Mouse (Mus musculus): ENCODE data around the gene Cant1. TPM values are rescaled to one million over a fixed set of nuclear protein-coding genes. Genes with fewer than 3 reads are reported as not detected.

Cant1 gene
- polyA plus RNA-seq (2016; fragmentation: Nextera tagmentation; extraction: Ambion mirVana): 23.6 and 23.7 TPM in 2 replicates

DNA sequence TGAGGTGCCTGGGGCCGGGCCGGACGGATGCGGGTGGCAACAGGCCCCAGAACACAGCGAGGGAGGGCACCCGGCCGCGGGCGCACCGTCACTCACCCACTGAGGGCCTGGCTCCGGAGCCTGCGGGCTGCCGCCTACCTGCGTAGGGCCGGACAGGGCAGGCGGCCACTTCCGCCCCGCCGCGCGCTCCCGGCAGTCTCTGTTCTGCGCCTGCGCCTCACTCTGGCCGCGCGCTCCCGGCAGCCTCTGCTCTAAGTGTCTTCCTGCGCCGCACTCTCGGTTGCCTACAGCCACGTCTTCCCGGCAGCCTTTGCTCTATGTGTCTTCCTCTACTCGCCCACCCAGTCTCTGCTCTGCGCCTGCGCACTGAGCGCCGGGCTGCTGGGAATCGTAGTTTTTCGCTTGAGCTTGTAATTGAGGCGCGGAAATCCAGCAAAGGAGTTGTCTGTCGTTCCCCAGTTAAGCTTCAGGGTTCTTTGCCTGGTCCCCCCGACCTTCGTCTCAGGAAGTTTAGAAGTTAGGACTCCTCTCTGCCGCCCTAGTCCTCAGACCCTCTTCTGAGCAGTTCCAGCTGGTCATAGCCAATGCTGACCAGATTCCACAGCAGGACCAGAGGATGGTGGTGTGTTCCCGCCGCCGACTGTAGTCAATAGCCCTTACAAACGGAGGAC is at the start of gene Cant1:
Gene Cant1, minus strand, starts transcription at position 253 of the 671 bp plus-strand sequence.
- Histone ChIP-seq H3K9ac (peak within 1 kb of the TSS; percentile 93), H3K9me3 (replicated peaks) (no peaks in the 10 kb centered on the region), H3K4me3 (peak within 1 kb of the TSS; percentile 83), H3K4me1 (replicated peaks) (peaks cover 20% of the 10 kb centered on the region), H3K27me3 (replicated peaks) (no peaks in the 10 kb centered on the region), H3K36me3 (peaks cover 29% of the 10 kb centered on the region), H3K27ac (ENCODE audit: poor library complexity, severe bottlenecking) (peak within 1 kb of the TSS; percentile 52), H3K4me2 (peak within 1 kb of the TSS; percentile 90)
- under 1% methylated on average over 38 of the region's 50 CpGs for WGBS
- ATAC-seq (ENCODE audit: insufficient number of reproducible peaks, low FRiP score): peak; percentile 95

DNA sequence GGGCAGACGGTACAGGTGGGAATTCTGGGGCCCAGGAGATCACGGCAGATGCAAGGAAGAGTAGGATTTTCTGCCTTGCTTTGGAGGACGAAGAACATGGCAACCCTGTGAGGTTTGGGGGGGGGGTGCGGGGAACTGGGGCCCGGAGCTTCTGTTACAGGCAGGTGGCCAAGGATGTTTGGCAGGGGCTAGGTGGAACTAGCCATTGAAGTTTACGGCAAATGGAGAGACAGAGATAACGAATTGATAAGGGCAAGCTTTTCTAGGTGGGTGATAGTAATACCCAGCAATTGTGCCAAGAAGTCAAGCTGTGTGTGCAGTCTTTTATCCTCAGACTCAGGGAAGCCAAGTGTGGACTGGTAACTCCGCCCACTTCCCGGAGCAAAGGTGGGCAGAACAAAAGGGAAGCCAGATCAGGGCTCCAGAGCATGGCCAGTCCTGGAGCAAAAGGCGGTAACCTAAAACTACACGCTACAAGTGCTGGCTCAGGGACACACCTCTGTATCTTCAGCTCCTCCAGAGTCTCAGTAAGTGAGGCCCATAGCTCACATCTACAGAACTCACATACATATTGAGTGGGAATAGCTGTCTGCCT is 48.7 kb upstream of the Cant1 start:
- Histone ChIP-seq H3K27me3 (replicated peaks) (no peaks in the 10 kb centered on the region), H3K36me3 (no peaks in the 10 kb centered on the region), H3K9me3 (replicated peaks) (no peaks in the 10 kb centered on the region), H3K4me1 (replicated peaks) (peaks cover 21% of the 10 kb centered on the region), H3K9ac (no peak overlapping the region), H3K27ac (ENCODE audit: poor library complexity, severe bottlenecking) (no peak overlapping the region), H3K4me2 (no peak overlapping the region), H3K4me3 (no peak overlapping the region)
- WGBS: 53% methylated on average over 11 of the region's 11 CpGs
- ATAC-seq (ENCODE audit: insufficient number of reproducible peaks, low FRiP score): no peak

DNA sequence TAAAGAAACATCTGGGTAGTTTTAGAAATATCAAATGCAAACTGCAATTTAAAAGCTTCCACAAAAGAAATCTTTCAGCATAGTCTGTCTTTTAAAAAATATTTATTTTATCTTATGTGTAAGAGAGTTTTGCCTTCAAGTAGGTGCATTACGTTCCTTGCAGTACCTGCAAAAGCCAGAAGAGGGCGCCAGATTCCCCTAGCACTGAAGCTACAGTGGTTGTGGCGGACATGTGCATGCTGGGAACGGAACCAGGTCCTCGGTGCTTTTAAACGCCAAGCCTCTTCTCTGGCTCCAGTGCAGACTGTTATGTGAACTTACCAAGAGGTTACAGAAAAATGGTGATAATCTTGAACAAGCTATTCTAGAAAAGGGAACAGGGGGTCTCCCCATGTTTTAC is 41.4 kb upstream of the Cant1 start:
- peaks cover 6% of the 10 kb centered on the region; the same call in 1 of the 2 replicates for H3K9me3 ChIP-seq (replicated peaks)
- H3K4me3 ChIP-seq: no peak overlapping the region
- no peaks in the 10 kb centered on the region for H3K36me3 ChIP-seq
- WGBS: 54% methylated on average over 6 of the region's 6 CpGs
- H3K9ac ChIP-seq: no peak overlapping the region
- H3K27me3 ChIP-seq (replicated peaks): no peaks in the 10 kb centered on the region
- no peak overlapping the region for H3K4me2 ChIP-seq
- H3K4me1 ChIP-seq (replicated peaks): peaks cover 12% of the 10 kb centered on the region
- ATAC-seq (ENCODE audit: insufficient number of reproducible peaks, low FRiP score): no peak
- H3K27ac ChIP-seq (ENCODE audit: poor library complexity, severe bottlenecking): no peak overlapping the region

DNA sequence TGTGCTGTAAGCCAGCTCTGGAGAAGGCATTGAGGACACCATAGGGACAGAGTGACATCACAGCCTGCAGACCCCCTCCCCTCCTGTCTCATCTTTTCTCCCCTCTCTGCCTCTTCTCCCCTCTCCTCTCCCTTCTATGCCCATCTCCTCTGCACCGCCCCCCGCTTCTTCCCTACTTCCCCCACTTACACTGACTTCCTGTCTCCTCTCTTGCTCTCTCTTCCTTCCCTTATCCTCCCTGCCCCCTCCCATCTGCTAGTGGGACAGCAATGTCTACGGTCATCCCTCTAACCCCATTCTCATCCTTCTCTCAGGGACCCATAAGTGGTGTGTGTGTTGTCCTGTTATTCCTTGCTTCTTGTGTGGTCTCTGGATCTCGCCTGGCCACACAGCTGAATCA is 40.6 kb upstream of the Cant1 start:
- no peak overlapping the region for H3K4me2 ChIP-seq
- peak; percentile 50 for ATAC-seq (ENCODE audit: insufficient number of reproducible peaks, low FRiP score)
- WGBS: 70% methylated on average over 4 of the region's 4 CpGs

DNA sequence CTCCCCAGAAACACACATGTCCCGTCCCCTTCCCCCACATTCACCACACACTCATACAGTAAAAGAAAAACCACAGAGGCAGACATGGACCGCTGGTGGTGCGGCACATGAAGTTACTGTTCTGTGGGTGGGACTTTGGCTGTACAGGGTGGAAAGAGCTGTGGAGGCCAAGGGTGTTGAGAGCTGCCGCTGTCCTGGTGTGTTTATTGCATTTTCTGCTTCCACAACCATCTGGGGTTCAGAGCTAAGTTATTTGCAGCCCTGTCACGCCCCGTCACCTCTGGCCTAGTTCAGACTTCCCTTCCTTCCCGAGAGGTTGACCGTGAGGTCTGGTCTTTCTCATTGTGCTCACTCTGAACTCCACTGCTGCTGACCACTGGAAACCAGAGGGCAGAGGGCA is 40.2 kb upstream of the Cant1 start:
- H3K4me3 ChIP-seq: no peak overlapping the region
- H3K36me3 ChIP-seq: no peaks in the 10 kb centered on the region
- no peak overlapping the region for H3K4me2 ChIP-seq
- peak; percentile 73 for ATAC-seq (ENCODE audit: insufficient number of reproducible peaks, low FRiP score)
- no peaks in the 10 kb centered on the region for H3K27me3 ChIP-seq (replicated peaks)
- H3K9ac ChIP-seq: no peak overlapping the region
- H3K9me3 ChIP-seq (replicated peaks): peaks cover 6% of the 10 kb centered on the region; the same call in 1 of the 2 replicates
- 24% methylated on average over 8 of the region's 8 CpGs for WGBS
- peak overlapping the region; percentile 55 for H3K27ac ChIP-seq (ENCODE audit: poor library complexity, severe bottlenecking)
- H3K4me1 ChIP-seq (replicated peaks): peaks cover 12% of the 10 kb centered on the region

More for the DNA sequence above, 40.6 kb upstream of the Cant1 start:
- peak overlapping the region; percentile 55 for H3K27ac ChIP-seq (ENCODE audit: poor library complexity, severe bottlenecking)
- no peak overlapping the region for H3K9ac ChIP-seq
- peaks cover 12% of the 10 kb centered on the region for H3K4me1 ChIP-seq (replicated peaks)
- no peaks in the 10 kb centered on the region for H3K36me3 ChIP-seq
- no peaks in the 10 kb centered on the region for H3K27me3 ChIP-seq (replicated peaks)
- H3K9me3 ChIP-seq (replicated peaks): peaks cover 6% of the 10 kb centered on the region; the same call in 1 of the 2 replicates
- no peak overlapping the region for H3K4me3 ChIP-seq

DNA sequence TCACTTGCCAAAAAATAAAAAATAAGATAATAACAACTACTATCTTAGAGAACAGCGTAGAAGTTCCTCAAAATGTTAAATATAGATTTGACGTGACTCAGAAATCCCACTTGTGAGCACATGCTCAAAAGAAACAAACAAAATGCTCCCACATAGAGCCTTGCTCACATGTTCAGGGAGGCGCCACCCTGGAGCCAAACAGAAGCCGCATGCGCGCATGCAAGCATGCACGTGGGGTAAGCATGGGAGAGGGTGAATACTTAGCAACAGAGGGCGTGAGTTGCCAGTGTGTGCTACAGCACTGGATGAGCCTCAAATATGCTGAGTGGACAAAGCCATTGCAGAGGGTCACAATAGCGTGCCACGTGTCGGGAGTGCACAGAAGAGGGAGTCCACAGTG is 38.1 kb upstream of the Cant1 start:
- Histone ChIP-seq H3K4me2 (no peak overlapping the region), H3K4me1 (replicated peaks) (peaks cover 12% of the 10 kb centered on the region), H3K9me3 (replicated peaks) (peaks cover 6% of the 10 kb centered on the region; the same call in 1 of the 2 replicates), H3K9ac (no peak overlapping the region), H3K27ac (ENCODE audit: poor library complexity, severe bottlenecking) (no peak overlapping the region), H3K4me3 (no peak overlapping the region), H3K36me3 (no peaks in the 10 kb centered on the region), H3K27me3 (replicated peaks) (no peaks in the 10 kb centered on the region)
- no peak for ATAC-seq (ENCODE audit: insufficient number of reproducible peaks, low FRiP score)
- 77% methylated on average over 11 of the region's 11 CpGs for WGBS

DNA sequence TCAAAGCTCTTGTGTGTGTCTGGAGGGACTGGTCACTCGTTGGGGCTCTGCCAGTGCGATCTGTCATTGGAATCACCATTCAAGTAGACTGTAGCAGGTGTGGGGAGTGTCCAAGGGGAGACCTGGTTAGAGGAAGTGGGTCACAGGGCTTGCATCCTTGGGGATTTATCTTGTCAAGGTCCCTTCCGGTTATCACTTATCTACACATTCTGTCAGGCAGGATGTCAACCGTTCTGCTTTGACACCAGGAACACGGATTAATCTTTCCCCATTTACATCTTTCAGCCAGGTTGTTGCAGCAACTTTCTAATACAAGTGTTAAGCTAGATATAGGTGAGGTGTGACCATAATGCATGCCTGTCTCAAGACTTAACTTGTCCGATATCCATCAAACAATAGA is 36.9 kb upstream of the Cant1 start:
- no peak overlapping the region for H3K9ac ChIP-seq

DNA sequence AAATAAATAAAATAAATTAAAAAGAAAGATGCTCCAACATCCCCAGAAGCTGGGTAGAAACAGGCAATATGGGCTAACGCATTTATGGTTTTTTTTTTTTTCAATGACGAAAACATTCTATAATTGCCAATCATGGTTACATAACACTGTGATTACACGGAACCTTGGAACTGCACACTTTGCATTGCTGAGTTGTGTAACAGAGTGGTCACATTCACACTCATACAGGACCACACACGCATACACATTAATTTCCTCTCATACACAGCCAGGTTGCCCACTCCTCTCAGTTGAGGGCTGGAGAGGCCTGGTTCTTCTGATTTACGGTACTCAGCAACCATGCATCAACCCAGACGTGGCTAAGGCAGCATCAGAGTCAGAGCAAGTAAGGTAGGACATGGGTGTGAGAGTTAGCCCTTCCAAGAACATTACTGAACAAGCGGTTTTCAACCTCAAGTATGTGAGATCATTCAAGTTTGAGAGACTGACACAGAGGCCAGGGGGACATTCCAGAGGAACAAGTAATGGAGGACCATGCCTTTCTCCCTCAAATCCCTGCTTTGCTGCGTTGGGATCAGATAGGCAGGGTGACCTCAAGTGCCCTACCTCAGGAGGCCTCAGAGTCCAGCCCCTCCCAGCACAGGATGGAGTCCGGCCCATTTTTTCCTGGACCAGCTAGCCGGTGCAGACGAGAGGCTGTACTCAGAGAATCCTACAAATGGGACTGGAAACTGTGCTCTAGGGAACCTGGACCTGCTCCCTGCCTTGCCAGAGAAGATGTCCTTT is 35.2 kb upstream of the Cant1 start:
- 68% methylated on average over 11 of the region's 11 CpGs for WGBS

More for the DNA sequence above, 36.9 kb upstream of the Cant1 start:
- Histone ChIP-seq H3K4me1 (replicated peaks) (peaks cover 13% of the 10 kb centered on the region), H3K27ac (ENCODE audit: poor library complexity, severe bottlenecking) (no peak overlapping the region), H3K36me3 (no peaks in the 10 kb centered on the region), H3K27me3 (replicated peaks) (no peaks in the 10 kb centered on the region), H3K4me2 (no peak overlapping the region), H3K9me3 (replicated peaks) (peaks cover 6% of the 10 kb centered on the region; the same call in 1 of the 2 replicates), H3K4me3 (no peak overlapping the region)
- WGBS: 59% methylated on average over 6 of the region's 6 CpGs
- ATAC-seq (ENCODE audit: insufficient number of reproducible peaks, low FRiP score): no peak

DNA sequence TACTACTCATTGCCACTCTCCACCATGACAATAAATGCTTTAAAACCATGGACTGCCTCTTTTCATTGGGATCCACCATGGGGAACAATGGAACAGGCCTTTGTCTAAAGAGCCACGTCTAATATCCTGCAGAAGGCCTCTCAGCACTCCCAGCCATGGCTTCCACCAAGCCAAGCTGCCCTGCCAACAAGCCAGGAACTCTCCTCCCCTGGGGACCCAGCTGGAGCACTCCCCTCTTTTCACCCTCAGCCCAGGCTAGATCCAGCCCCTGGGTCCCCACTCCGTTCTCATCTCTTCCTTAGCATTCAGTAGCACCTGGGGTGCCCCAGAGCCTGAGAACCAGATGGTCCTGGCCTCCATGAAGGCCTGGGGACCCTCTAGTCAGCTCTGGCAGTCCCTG is 34.1 kb upstream of the Cant1 start:
- H3K4me1 ChIP-seq (replicated peaks): 0 out of 2 replicates have a peak, but pooled peaks cover 5% of the 10 kb centered on the region
- WGBS: 65% methylated on average over 2 of the region's 2 CpGs
- no peak overlapping the region for H3K27ac ChIP-seq (ENCODE audit: poor library complexity, severe bottlenecking)
- H3K27me3 ChIP-seq (replicated peaks): 0 out of 2 replicates have a peak, but pooled peaks cover 3% of the 10 kb centered on the region
- no peak overlapping the region for H3K4me3 ChIP-seq
- H3K36me3 ChIP-seq: no peaks in the 10 kb centered on the region
- no peak overlapping the region for H3K4me2 ChIP-seq
- no peak overlapping the region for H3K9ac ChIP-seq
- no peaks in the 10 kb centered on the region for H3K9me3 ChIP-seq (replicated peaks)
- no peak for ATAC-seq (ENCODE audit: insufficient number of reproducible peaks, low FRiP score)

More for the DNA sequence above, 35.2 kb upstream of the Cant1 start:
- no peak for ATAC-seq (ENCODE audit: insufficient number of reproducible peaks, low FRiP score)
- Histone ChIP-seq H3K27me3 (replicated peaks) (no peaks in the 10 kb centered on the region), H3K36me3 (no peaks in the 10 kb centered on the region), H3K27ac (ENCODE audit: poor library complexity, severe bottlenecking) (no peak overlapping the region), H3K4me2 (no peak overlapping the region), H3K4me3 (no peak overlapping the region), H3K4me1 (replicated peaks) (peaks cover 10% of the 10 kb centered on the region), H3K9me3 (replicated peaks) (no peaks in the 10 kb centered on the region), H3K9ac (no peak overlapping the region)

DNA sequence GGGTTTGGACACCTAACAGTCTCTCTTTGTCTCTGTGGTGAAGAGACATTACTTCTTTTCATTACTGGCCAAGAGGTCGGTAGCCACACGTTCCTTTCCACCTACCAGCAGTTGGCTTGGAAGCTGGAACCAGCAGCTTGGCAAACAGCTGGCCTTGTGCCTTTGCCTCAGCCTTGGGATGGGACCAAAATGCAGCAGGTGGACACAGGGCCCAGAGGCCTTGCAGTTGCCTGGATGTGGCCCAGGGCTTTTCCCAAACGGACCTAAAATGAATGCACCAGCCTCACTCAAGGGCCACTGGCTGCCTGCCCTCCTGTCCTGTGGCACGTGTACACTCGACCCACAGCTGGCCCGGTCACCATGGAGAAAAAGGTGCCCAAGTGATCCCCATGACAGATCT is 32.3 kb upstream of the Cant1 start:
- Histone ChIP-seq H3K27ac (ENCODE audit: poor library complexity, severe bottlenecking) (no peak overlapping the region), H3K27me3 (replicated peaks) (0 out of 2 replicates have a peak, but pooled peaks cover 8% of the 10 kb centered on the region), H3K4me1 (replicated peaks) (0 out of 2 replicates have a peak, but pooled peaks cover 5% of the 10 kb centered on the region), H3K36me3 (no peaks in the 10 kb centered on the region), H3K4me2 (no peak overlapping the region), H3K9ac (no peak overlapping the region), H3K4me3 (no peak overlapping the region), H3K9me3 (replicated peaks) (no peaks in the 10 kb centered on the region)
- WGBS: 83% methylated on average over 6 of the region's 6 CpGs
- no peak for ATAC-seq (ENCODE audit: insufficient number of reproducible peaks, low FRiP score)

DNA sequence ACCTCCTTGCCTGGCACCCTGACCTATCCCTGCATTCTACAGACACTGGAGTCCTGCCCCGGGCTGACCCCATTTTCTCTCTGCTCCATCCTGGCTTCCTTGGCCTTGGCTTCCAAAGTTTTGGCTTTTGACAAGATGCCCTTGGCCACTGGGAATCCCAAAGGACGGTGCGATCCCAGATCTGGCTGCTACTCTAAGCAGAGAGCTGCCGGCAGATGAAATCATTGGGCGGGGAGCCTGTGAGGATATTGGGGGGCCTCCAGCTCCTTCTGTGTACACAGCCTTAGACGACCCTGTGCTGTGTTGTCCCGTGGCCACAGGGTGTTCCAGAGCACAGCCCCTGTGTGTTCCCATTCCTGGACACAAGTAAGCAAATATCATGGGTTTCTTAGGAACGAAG is 29.5 kb upstream of the Cant1 start:
- Histone ChIP-seq H3K36me3 (no peaks in the 10 kb centered on the region), H3K4me1 (replicated peaks) (0 out of 2 replicates have a peak, but pooled peaks cover 5% of the 10 kb centered on the region), H3K27me3 (replicated peaks) (peaks cover 22% of the 10 kb centered on the region), H3K4me2 (no peak overlapping the region), H3K4me3 (no peak overlapping the region), H3K9ac (no peak overlapping the region), H3K27ac (ENCODE audit: poor library complexity, severe bottlenecking) (no peak overlapping the region), H3K9me3 (replicated peaks) (no peaks in the 10 kb centered on the region)
- WGBS: 79% methylated on average over 8 of the region's 8 CpGs
- ATAC-seq (ENCODE audit: insufficient number of reproducible peaks, low FRiP score): no peak
